Mouse (Mus musculus): ENCODE data around the gene Gm773. TPM values are rescaled to one million over a fixed set of nuclear protein-coding genes. Genes with fewer than 3 reads are reported as not detected.
"Not testable (repeated sequence)": the region's sequence is repeated elsewhere in the genome, so short reads cannot be mapped to it uniquely, and the experiment has no call there.

The Gm773 gene
- total RNA-seq (2014; rRNA removed): not detected in 2 replicates
- not detected in 2 replicates for polyA plus RNA-seq (2015; fragmentation: Nextera tagmentation; extraction: Ambion mirVana)

GRCm38 (mm10) chrX:56212771-56213170 is at the start of gene Gm773:
TSS of gene Gm773 (minus strand) at chrX:56212881.
- H3K9ac ChIP-seq (replicated peaks; ENCODE audit: low read length, poor library complexity, severe bottlenecking): no peak within 1 kb of the TSS
- no peaks in the 10 kb centered on the region for H3K9me3 ChIP-seq (ENCODE audit: low read length)
- no peaks in the 10 kb centered on the region for H3K36me3 ChIP-seq (ENCODE audit: insufficient read depth, low read length)
- H3K27ac ChIP-seq (ENCODE audit: low read depth, low read length): no peak within 1 kb of the TSS
- no peak for TF ChIP-seq CTCF (IDR thresholded peaks at IDR 0.05)
- H3K4me2 ChIP-seq (ENCODE audit: low read depth, low read length, poor library complexity, severe bottlenecking): no peak within 1 kb of the TSS
- H3K4me3 ChIP-seq (ENCODE audit: low read depth, low read length): no peak within 1 kb of the TSS
- no peak for ATAC-seq (ENCODE audit: low FRiP score)
- no peaks in the 10 kb centered on the region for H3K4me1 ChIP-seq (ENCODE audit: insufficient read depth, low read length)
- WGBS: 87% methylated on average over 8 of the region's 8 CpGs
- no peaks in the 10 kb centered on the region for H3K27me3 ChIP-seq (ENCODE audit: insufficient read depth, low read length)
- DNase-seq (ENCODE audit: low spot score): no peak

DNA sequence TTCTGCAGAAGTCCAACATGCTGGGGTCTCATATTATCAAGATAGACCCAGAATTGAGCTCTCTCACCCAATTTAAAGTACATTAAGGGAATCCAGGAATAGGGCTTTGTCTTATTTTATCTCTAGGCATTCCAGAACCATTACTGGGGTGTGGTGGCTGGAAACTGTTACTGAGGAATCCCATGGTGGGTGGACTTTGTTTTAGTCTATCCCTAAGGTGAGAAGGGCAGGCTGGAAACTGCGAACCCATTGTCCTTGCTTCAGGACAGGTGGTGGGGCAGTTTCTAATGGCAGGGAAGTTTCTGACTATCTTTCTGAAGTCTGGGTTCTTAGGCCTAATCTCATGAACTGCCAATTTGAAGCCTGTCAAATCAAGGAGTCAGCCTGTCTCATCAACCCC is 26.2 kb downstream of the Gm773 start:
- not testable (repeated sequence) for H3K9ac ChIP-seq (replicated peaks; ENCODE audit: low read length, poor library complexity, severe bottlenecking); DNase-seq (ENCODE audit: low spot score); H3K27ac ChIP-seq (ENCODE audit: low read depth, low read length); H3K36me3 ChIP-seq (ENCODE audit: insufficient read depth, low read length); H3K4me2 ChIP-seq (ENCODE audit: low read depth, low read length, poor library complexity, severe bottlenecking); ATAC-seq (ENCODE audit: low FRiP score); H3K9me3 ChIP-seq (ENCODE audit: low read length); H3K4me1 ChIP-seq (ENCODE audit: insufficient read depth, low read length); H3K27me3 ChIP-seq (ENCODE audit: insufficient read depth, low read length); H3K4me3 ChIP-seq (ENCODE audit: low read depth, low read length)
- no CpG with 5 or more reads among the region's 1 CpGs for WGBS

DNA sequence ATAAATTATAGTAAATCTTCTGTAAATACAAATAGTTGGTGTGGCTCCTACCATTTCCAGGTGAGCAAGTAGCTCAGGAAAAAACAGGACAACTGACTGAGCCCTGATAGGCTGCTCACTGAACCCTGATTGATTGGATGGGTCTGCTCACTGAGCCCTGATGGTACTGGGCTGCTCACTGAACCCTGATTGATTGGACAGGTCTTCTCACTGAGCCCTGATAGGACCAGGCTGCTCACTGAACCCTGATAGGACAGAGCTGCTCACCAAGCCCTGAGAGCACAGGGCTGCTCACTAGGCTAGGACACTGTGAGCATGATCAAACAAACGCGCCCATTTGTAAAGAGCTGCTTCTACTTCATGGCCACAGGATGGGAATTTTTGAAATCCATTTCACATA is 61.3 kb downstream of the Gm773 start:
- Histone ChIP-seq H3K9ac (replicated peaks; ENCODE audit: low read length, poor library complexity, severe bottlenecking) (no peak overlapping the region), H3K27ac (ENCODE audit: low read depth, low read length) (no peak overlapping the region), H3K36me3 (ENCODE audit: insufficient read depth, low read length) (no peaks in the 10 kb centered on the region), H3K27me3 (ENCODE audit: insufficient read depth, low read length) (no peaks in the 10 kb centered on the region), H3K4me2 (ENCODE audit: low read depth, low read length, poor library complexity, severe bottlenecking) (no peak overlapping the region), H3K9me3 (ENCODE audit: low read length) (no peaks in the 10 kb centered on the region), H3K4me1 (ENCODE audit: insufficient read depth, low read length) (no peaks in the 10 kb centered on the region), H3K4me3 (ENCODE audit: low read depth, low read length) (no peak overlapping the region)
- WGBS: 93% methylated on average over 2 of the region's 2 CpGs
- TF ChIP-seq CTCF (IDR thresholded peaks at IDR 0.05): no peak
- peak; percentile 70 for ATAC-seq (ENCODE audit: low FRiP score)
- DNase-seq (ENCODE audit: low spot score): peak; percentile 8

Other genes starting within 250 kb of the Gm773 start
- gene 3830403N18Rik, start 76.3 kb downstream of the Gm773 start, total RNA-seq (2014; rRNA removed): 0.82 and 0.90 TPM in 2 replicates
- gene 3830403N18Rik, start 76.3 kb downstream of the Gm773 start, polyA plus RNA-seq (2015; fragmentation: Nextera tagmentation; extraction: Ambion mirVana): 0.70 and 1.0 TPM in 2 replicates
- gene Zfp449, start 133.5 kb upstream of the Gm773 start, total RNA-seq (2014; rRNA removed): 5.3 and 5.4 TPM in 2 replicates
- gene Zfp449, start 133.5 kb upstream of the Gm773 start, polyA plus RNA-seq (2015; fragmentation: Nextera tagmentation; extraction: Ambion mirVana): 3.4 and 3.5 TPM in 2 replicates
- 72.8 and 83.0 TPM in 2 replicates for gene Smim10l2a, start 161.7 kb upstream of the Gm773 start, total RNA-seq (2014; rRNA removed)
- 54.1 and 58.1 TPM in 2 replicates for gene Smim10l2a, start 161.7 kb upstream of the Gm773 start, polyA plus RNA-seq (2015; fragmentation: Nextera tagmentation; extraction: Ambion mirVana)
- not detected in 2 replicates for gene Gm2174, start 235.1 kb upstream of the Gm773 start, total RNA-seq (2014; rRNA removed)
- not detected in 2 replicates for gene Gm2174, start 235.1 kb upstream of the Gm773 start, polyA plus RNA-seq (2015; fragmentation: Nextera tagmentation; extraction: Ambion mirVana)
- gene Ints6l, start 242.0 kb upstream of the Gm773 start, total RNA-seq (2014; rRNA removed): 20.7 and 32.2 TPM in 2 replicates
- gene Ints6l, start 242.0 kb upstream of the Gm773 start, polyA plus RNA-seq (2015; fragmentation: Nextera tagmentation; extraction: Ambion mirVana): 12.1 and 14.0 TPM in 2 replicates